Mouse (Mus musculus): ENCODE data around the gene Zfp800.

GRCm38 (mm10) chr6:28329815-28330214 is 68.0 kb downstream of the Zfp800 start:
- no peak for TF ChIP-seq POLR2A (IDR thresholded peaks at IDR 0.05; ENCODE audit: control insufficient read depth, extremely low read depth, insufficient read depth, low read length, poor library complexity)
- TF ChIP-seq CTCF (IDR thresholded peaks at IDR 0.05; ENCODE audit: borderline replicate concordance, control insufficient read depth, extremely low read depth, insufficient read depth, low read length, poor library complexity), result no peak
